Mouse (Mus musculus) CD4-positive, CD25-positive, alpha-beta regulatory T cell, adult 4 months (primary cell): Measurements from ENCODE around the gene Hoxc9. TPM values are rescaled to one million over a fixed set of nuclear protein-coding genes. Genes with fewer than 3 reads are reported as not detected.

Source experiments
- ATAC-seq: one replicate; pipeline ENCODE4 v1.8.0; 2017
- polyA plus RNA-seq, 2 experiments: library from polyadenylated mRNA; unstranded; fragments of 100-300 nt; shearing (Covaris generic); gene quantifications; one replicate each; pipeline ENCODE4 v1.2.1; 2017

Gene Hoxc9
- polyA plus RNA-seq, 2 experiments from 2014 or later: not detected

DNA sequence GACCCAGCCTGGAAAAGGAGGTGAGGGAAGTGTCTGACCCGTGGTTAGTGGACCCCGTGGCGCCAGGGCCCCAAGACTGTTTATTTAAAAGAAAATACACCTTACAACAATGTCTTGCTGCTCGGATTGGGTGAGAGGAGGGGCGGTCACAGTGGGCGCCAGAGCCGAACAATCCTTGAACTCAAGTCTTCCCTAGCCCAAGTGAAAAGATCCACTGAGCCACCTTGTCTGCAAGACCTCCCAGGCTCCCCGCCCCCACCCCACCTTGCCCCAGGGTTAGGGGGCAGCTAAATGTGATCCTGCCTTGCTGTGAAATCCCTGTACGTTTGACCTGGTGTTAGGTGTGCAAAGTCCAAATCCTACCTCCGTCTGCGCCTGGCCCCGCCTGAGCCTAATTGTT lies 19.3 kb upstream of the Hoxc9 start:
- ATAC-seq: no peak

DNA sequence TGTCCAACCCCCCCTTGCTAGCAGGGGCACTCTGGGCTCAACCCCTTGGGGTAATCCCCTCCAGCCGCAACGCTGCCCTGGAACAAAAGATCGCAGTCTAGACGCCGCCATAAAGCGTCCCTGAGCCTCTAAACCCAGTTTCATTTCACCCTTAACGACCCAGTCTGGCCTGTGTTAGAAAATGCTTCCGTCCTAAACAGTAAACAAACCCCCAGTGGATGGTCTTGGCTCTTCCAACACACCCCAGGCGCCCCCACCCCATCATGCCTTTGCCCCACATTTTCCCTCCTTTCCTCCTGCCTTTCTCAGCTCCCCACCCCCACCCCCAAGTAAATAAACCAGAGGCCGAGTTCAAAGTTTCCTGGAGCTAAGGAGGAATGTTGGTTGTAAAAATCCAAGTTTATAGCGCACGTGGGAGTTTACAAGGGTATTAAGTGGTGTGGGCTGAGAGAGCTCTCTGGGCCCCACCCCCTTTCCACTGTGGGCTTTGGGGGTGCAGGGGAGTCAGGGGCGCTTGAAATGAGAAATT lies 16.5 kb upstream of the Hoxc9 start:
- ATAC-seq: no peak

DNA sequence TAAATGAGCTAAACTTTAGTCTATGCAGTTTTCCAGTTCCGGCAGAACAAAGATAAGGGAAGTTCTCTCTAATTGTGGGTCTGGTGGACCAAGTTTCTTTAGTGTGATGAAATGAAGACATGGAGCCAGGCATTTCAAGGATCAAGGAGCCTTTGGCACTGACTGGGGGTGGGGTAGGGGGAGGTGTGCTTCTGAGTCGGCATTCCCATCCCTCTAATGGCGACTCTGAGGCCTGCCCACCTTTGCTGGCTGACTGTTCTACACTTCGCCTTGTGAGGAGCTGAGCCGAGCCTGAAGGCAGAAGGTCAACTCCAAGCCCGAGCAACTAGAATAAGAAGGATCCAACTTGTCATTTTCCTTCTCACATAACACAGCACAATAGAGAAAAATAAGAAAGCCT lies 14.5 kb upstream of the Hoxc9 start:
- ATAC-seq: no peak

DNA sequence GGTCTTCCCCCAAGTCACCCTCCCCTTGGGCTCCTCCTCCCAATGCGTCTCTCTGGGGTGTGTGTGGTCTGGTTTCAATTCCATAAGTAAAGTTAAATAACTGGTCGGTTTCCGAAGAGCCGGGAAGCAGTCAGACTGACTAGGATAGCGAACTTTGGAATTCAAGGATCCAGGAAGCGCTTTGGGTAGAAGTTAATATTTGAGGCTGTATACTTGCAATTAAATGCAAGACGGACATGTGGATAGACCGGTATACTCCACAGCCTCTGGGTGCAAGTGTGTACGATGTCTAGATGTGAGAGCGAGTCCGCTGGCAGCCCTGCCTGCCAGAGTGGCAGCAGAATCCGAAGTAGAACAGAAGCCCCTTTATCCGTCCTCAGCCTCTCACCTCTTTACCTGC lies 13.7 kb upstream of the Hoxc9 start:
- ATAC-seq: no peak

DNA sequence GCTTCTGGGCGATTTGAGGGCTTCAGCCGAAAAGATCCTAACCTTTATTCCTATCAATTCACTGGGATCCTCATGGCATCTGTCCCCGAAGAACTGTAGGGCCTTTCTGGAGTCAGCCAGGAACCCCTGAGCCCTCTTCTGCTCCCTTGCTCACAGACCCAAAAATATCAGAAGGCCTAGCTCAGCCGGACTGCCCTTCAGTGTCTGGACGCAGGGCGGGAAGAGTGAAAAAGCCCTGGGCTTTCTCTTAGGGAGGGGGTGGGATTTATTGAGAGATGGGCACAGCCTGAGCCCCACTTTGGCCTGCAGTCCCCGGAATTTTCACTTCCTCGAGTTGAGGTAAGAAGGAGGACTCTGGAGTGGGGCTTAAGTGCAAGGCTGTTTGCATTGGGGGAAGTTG lies 13.0 kb upstream of the Hoxc9 start:
- ATAC-seq: no peak

DNA sequence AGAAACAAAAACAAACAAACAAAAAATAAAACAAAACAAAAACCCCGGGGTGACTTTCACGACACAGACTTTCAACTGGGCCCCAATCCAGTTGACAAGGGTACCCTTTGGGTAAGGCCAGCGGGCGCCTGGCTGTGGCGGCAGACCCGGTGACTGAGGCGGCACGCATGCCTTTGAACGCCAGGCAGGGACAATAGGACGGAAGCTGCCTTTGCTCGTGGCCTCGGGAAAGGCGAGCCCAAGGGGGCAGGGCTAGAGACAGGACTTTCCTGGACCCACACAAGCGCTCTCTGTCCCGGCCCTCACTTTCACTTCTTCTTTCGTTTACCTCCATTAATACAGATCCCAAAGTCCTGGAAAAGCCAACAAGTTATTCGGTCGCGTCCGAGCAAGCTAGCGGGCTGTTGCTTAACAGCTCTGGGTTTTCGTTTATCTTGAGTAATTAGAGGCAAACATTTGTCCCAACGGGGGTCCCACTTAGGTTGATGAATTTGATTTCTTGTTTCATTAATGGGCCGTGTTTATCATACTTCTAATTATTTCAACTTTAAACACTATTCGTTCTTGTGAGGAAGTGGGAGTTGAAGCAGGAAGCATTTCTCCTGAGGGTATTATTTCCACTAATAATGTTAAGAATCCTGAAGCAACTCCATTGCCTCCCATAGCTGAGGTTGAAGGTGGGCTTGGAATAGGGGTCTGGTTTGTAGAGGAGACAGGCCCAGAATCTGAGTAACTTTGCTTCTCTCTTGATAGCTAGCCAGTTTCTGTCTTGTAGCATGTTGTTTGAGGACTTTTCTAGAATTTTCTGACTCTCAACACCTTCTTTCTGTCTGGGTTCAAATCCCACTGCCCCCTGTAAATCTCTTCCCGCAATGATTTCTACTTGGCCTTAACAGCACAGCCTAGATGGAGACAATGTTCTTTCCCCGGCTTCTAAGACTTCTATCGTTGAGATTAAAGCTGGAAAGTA lies 12.3 kb upstream of the Hoxc9 start:
- ATAC-seq: no peak

DNA sequence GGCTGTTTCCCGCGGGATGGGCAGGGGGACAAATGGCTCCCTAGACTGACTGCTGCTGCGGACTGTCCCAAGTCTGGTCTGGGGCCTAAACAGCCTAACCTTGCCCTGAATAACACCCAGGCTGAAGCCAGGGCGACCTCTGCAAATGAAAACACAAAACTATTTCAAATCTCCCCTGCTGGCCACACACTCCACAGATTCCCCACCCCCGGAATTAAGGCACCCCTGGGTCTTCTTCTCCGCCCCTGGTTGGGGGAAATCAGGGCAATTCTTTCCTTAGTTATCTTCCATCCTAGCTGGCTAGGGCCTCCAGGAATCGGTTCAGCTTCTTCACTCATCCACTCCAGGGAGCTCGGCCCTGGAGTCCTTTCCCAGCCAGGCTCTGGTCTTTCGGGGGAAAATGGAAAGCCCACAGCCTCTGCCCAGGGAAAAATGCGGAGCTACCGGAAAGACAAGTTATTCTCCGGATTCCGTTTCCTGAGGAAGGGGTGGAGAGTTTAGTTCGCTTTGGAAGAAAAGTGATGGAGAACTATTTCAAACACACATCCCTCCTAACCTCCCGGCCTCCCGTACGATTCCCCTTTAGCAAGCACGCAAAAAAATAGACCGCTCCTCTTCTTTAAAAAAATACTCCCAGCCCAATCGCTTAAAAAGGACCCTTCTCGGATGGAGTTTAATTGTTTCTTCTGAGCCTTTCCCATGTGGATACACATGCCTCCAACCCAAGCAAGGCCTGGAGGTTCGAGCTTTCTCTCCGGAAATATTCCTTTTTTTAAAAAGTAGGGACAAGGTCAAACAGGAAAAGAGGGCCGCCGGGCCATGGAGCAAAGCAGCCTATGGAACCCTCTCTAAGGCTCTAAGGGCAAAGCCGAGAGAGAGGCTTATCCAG lies 11.0 kb upstream of the Hoxc9 start:
- no peak for ATAC-seq

DNA sequence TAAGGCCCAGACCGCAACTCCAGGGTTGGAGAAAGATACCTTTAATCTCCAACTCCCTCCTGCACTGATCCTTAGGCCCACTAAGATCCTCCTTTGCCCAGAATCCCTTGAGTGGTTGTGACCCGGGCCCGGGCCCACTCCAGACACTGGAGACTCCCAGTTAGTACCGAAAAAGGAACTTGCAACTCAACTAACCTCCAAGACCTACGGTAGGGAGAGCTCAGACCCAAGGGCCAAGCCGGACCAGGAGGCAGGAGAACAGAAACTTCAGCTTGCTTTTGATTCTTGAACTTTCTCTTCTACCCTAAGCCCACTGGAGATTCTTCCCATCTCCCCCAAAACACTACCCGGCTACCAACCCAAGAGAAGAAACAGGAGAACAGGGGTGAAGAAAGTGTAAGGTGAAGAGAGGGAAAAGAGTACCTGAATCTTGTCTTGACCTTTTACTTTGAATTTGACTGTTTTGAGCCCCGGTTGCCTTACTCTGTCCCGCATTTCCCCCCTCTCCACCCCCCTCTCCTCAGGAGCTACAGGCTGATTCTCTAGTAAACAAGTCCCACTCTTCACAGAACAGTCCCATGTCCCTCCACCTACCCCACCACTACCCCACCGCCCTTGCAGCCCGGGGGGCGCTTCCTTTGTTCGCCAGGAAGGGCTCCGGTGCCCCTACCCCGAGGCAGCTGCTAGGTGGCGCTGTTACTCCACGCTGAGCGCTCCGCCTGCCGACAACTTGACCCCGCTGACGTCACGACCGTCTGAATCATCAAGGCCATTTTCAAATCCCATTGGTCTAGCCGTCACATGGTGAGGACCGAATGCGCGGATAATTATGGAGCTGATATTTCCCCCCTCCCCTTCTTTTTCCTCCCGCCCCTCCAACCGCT lies 10.1 kb upstream of the Hoxc9 start:
- peak; percentile 79 for ATAC-seq

DNA sequence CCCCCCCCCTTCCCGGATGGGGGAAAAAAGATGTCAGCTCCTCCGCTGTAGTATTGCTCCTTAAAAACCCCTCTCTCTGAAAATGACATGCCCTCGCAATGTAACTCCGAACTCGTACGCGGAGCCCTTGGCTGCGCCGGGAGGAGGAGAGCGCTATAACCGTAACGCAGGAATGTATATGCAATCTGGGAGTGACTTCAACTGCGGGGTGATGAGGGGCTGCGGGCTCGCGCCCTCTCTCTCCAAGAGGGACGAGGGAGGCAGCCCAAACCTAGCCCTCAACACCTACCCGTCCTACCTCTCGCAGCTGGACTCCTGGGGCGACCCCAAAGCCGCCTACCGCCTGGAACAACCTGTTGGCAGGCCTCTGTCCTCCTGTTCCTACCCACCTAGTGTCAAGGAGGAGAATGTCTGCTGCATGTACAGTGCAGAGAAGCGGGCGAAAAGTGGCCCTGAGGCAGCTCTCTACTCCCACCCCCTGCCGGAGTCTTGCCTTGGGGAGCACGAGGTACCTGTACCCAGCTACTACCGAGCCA lies 9.4 kb upstream of the Hoxc9 start, which contains the start of gene Hoxc10:
TSS of gene Hoxc10 (plus strand) at position 21 of the 536 bp plus-strand sequence.
- no peak for ATAC-seq

DNA sequence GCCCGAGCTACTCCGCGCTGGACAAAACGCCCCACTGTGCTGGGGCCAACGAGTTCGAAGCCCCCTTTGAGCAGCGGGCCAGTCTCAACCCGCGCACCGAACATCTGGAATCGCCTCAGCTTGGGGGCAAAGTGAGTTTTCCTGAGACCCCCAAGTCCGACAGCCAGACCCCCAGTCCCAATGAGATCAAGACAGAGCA lies 9.0 kb upstream of the Hoxc9 start, which contains the start of gene Hoxc5:
TSS of gene Hoxc5 (plus strand) at position 132 of the 199 bp plus-strand sequence.
- ATAC-seq: no peak

DNA sequence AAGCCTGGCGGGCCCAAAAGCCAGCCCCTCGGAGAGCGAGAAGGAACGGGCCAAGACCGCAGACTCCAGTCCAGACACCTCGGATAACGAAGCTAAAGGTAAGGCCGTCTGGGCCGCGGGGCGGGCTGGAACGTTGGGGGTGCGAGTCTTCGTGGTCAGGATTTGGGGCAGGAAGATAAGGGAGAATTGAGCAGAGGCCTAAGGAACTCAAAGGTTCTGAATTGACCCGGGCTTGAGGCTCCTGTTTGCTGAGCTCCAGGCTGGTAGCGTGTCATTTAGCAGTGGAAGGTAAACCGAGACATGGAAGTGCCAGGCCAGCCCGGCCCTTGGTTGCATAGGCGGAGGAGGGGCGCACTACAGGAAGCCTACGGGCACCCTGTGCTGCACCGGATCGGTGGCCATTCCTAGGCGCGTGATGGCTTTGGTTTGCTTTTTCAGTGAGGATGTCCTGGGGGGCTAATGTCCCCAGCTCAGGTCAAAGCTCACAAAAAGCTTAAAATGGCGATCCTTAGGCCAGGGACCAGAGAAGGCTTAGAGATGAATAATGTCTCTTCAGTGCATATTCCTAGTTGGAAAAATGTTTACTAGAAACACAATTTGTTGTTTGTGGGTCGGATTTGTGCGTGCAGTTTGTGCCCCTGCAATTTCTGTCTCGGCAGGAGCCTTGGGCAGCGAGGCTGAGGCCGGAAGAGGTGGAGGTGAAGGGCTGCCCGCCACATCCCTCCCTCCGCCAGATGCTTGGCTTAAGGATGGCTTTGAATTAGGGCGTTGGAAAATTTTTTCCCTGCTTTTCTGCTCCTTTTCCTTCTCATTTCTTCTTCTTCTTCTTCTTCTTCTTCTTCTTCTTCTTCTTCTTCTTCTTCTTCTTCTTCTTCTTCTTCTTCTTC lies 8.5 kb upstream of the Hoxc9 start:
- no peak for ATAC-seq

DNA sequence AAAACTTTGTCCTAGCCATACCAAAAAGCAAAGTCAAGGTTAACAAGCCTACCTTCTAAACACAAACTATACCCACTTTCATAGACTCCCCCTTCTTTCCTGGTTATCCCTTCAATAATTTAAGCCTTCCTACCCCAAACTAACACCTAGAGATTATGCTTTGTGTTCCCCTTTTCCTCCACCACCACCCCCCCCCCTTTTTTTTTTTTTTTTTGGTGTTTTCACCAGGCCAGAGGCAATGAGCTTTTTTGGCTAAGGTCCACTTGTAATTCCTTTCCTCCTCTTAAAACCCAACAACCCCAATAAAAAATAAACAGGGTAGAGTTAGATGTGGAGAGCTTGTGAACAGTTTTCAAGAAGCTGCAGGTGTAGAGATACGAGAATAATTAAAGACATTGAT lies 6.9 kb upstream of the Hoxc9 start:
- no peak for ATAC-seq

DNA sequence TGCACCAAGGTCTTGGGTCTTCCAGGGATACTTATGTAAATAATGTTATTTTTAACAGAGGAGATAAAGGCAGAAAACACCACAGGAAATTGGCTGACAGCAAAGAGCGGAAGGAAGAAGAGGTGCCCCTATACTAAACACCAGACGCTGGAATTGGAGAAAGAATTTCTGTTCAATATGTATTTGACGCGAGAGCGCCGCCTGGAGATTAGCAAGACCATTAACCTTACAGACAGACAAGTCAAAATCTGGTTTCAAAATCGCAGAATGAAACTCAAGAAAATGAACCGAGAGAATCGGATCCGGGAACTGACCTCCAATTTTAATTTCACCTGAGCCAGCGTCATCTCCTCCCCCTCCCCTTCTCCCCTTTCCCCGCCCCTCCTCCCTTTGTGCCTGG lies 5.5 kb upstream of the Hoxc9 start:
- no peak for ATAC-seq

DNA sequence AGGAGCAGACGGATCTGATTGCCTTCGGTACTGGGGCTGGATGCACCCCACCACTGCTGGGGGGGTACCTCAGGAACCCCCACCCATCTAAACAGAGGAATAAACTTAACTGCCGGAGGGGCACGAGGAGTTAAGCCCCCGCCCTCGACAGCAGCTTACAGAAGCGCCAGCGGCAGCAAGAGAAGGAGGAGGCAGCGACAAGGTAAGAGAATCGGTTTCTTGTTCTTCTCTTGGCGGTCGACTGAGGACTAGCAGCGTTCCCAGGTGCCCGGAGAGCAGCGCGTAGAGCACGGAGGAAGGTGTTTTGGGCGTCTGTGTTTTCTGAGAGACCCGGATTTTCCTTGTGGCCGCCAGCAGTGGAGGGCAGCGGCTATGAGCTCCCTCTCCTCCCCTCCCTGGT lies 4.0 kb upstream of the Hoxc9 start:
- ATAC-seq: no peak

DNA sequence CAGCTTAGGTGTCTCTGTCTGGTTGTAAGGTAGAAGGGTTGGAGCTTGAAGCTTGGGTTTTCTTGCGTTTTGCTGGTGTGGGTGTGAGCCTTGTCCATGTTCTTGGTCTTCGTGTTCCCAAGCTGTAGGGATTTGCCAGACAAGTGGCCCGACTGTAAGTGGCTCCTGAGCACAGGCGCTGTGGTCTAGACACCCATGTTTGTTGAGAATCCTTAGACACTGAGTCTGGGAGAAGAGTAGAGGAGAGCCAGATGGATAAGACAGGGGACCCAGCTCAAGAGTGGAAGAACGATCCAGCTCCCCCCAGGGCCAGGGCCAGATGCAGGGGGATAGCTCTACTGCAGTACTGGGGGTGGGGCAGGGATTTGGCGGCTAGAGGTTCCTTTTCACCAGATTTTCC lies 3.5 kb upstream of the Hoxc9 start:
- ATAC-seq: no peak

DNA sequence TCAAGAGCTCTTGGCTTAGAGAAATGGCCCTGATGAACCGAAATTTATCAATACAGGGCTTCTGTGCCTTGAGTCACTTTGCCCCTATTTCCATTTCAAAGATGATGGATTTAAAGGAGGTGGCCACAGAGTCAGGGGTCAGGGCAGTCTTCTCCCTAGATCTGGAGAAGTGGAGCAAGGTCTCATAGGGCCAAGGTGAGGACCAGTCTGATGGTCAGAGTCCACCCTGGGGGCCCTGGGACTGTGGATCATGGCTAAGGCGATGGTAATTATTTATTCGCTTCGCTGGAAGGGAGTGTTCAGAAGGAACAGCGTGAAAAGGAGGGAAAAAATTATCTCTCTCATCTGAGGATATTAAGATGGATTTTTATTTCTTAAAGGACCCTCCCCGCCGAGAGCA lies 1.2 kb upstream of the Hoxc9 start:
- no peak for ATAC-seq

DNA sequence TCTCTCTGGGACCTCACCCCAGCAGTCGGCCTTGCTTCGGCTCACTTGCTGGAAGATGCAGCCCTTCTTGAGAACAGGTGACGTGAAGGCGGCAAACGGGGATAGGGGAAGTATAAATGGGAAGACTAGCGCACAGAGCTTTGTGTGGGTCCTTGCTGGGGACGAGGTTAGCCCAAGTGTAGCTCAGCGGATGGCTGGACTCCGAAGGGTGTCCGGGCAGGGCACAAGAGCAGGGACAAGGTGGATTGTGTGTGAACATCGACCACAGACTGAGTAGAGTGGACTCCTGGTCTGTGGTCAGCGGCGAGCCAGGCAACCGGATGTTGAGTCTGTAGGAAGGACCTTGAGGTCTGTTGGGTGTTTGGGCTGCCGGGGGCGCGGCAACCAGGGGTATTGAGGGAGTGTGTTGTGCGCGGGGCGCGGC lies 539 bp upstream of the Hoxc9 start:
- ATAC-seq: no peak

DNA sequence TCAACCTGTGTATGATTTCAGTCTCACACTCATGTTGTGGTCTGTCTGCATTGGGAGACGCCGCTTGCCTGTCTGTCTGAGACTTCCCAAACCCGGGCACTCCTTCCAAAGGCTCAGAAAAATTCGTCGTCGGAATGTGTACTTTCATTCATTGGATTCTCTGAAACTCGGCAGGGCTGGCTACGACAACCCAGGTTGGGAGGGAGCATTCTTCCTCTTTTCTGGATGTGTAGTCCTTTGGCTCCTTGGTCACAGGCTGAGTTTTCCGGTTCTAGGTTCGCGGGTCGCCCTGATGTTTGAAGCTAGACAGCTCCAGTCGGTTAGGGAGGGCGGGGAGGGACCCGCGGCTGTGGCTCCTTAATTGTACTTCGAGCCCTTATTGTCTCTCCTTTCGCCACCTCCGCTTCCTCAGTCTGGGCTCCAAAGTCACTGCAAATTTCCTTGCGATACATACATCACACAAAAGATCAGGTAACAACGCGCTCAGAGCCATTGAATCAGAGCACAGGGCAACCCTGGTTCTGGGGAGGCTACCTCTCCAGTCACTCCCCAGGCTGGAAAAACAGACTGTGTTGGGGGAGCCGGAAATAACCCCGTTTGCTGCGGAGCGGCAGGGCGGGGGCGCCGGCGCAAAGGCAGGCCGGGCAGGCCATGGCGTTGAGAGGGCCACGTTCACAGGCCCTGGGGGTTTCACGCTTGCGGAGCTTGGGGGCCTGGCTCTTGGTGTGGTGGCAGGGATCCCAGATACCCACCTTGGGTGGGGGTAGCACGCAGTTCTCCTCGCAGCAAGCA lies 588 bp downstream of the Hoxc9 start:
- peak; percentile 55 for ATAC-seq

DNA sequence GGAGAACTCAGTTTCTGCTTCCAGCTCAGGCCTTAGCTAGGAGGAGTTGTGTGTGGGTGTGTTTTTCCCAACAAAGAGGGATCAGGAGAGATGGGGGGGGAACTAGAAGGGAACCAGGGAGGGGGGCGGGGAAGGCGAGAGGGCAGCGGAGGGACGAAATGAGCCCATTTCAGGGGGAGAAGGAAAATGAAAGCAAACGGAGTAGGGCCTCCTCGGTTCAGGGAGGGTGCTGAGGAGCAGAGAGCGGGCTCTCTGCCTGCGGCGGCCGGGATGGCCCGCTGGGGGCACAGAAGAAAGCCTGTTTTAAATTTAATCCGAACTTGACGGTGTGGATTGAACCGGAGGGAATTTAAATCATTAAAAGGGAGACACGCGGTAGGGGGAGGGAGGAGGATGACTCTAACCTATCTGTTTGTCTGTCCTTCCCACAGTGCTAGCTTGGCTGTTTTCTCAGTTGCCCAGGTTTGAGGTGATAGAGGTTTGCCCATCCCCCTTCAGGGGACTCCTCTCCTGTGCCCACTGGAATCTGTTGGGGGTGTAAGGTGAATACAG lies 1.3 kb downstream of the Hoxc9 start:
- ATAC-seq: peak; percentile 44
